In genomic region chr3:9400886-9401221, GRCm38 (mm10) we compare ENCODE assay signal across 11 mouse cellular contexts.
A peak's percentile ranks its signal among the peaks of the same experiment; 100 is the strongest.
DNase-seq lines count a peak whose midpoint lies in the region; ATAC-seq and TF ChIP-seq lines count a peak whose summit lies in the region.
"Had no signal": no experiment of that assay in that cellular context is flagged by ENCODE, and none has a peak within 500 bp of the region (broad histone marks: within the 10 kb centered on the region; RNA-seq: fewer than 3 reads in every experiment).

No protein-coding gene starts in this region.

- WGBS in forebrain, embryonic 14.5 days = 33% methylated on average over 3 of the region's 3 CpGs
- WGBS in forebrain, postnatal 0 days = 40% methylated on average over 3 of the region's 3 CpGs
- 64% methylated on average over 3 of the region's 3 CpGs for WGBS in hindbrain, embryonic 16.5 days
- WGBS in hindbrain, embryonic 11.5 days = 86% methylated on average over 3 of the region's 3 CpGs

- no peak overlapping the region for H3K27ac ChIP-seq in forebrain, embryonic 14.5 days (ENCODE audit: low read depth, low read length)
- H3K27ac ChIP-seq in forebrain, postnatal 0 days (ENCODE audit: low read depth, low read length) = no peak overlapping the region
- H3K27ac ChIP-seq in hindbrain, embryonic 16.5 days (ENCODE audit: low read depth, low read length) = no peak overlapping the region
- no peak overlapping the region for H3K27ac ChIP-seq in hindbrain, embryonic 11.5 days (ENCODE audit: low read depth, low read length)

- H3K4me2 ChIP-seq in forebrain, embryonic 14.5 days (ENCODE audit: low read length) = no peak overlapping the region
- H3K4me2 ChIP-seq in forebrain, postnatal 0 days (ENCODE audit: low read depth) = no peak overlapping the region
- H3K4me2 ChIP-seq in hindbrain, embryonic 16.5 days (ENCODE audit: low read length) = no peak overlapping the region
- no peak overlapping the region for H3K4me2 ChIP-seq in hindbrain, embryonic 11.5 days (replicated peaks; ENCODE audit: low read depth, low read length)

- H3K27me3 ChIP-seq in forebrain, embryonic 14.5 days (replicated peaks; ENCODE audit: control insufficient read depth, insufficient read depth, low read length) = no peaks in the 10 kb centered on the region
- no peaks in the 10 kb centered on the region for H3K27me3 ChIP-seq in forebrain, postnatal 0 days (ENCODE audit: insufficient read depth, low read length)
- no peaks in the 10 kb centered on the region for H3K27me3 ChIP-seq in hindbrain, embryonic 16.5 days (replicated peaks; ENCODE audit: control insufficient read depth, insufficient read depth, low read length)
- H3K27me3 ChIP-seq in hindbrain, embryonic 11.5 days (ENCODE audit: control insufficient read depth, insufficient read depth, low read length) = no peaks in the 10 kb centered on the region

- peaks cover 19% of the 10 kb centered on the region for H3K4me1 ChIP-seq in forebrain, embryonic 14.5 days (ENCODE audit: control insufficient read depth, insufficient read depth, low read length)
- peaks cover 11% of the 10 kb centered on the region for H3K4me1 ChIP-seq in forebrain, postnatal 0 days (ENCODE audit: insufficient read depth)
- H3K4me1 ChIP-seq in hindbrain, embryonic 16.5 days (ENCODE audit: control insufficient read depth, insufficient read depth, low read depth, low read length) = peaks cover 32% of the 10 kb centered on the region
- no peaks in the 10 kb centered on the region for H3K4me1 ChIP-seq in hindbrain, embryonic 11.5 days (replicated peaks; ENCODE audit: control insufficient read depth, insufficient read depth, low read length)

- H3K4me3 ChIP-seq in forebrain, embryonic 14.5 days (ENCODE audit: low read depth, low read length) = no peak overlapping the region
- H3K4me3 ChIP-seq in forebrain, postnatal 0 days (ENCODE audit: low read depth, low read length) = no peak overlapping the region
- H3K4me3 ChIP-seq in hindbrain, embryonic 16.5 days (ENCODE audit: low read length) = no peak overlapping the region
- no peak overlapping the region for H3K4me3 ChIP-seq in hindbrain, embryonic 11.5 days (ENCODE audit: low read depth, low read length)
- H3K4me3 ChIP-seq: megakaryocyte, embryonic 14.5 days had no signal

- no peak overlapping the region for H3K9ac ChIP-seq in forebrain, embryonic 14.5 days (ENCODE audit: low read length)
- no peak overlapping the region for H3K9ac ChIP-seq in forebrain, postnatal 0 days
- no peak overlapping the region for H3K9ac ChIP-seq in hindbrain, embryonic 16.5 days (ENCODE audit: low read depth, low read length)
- no peak overlapping the region for H3K9ac ChIP-seq in hindbrain, embryonic 11.5 days (ENCODE audit: low read depth, low read length)

- intact Hi-C loops in left cerebral cortex, postnatal 36 days (cut with DNase I) = loop anchor here (1.0 to 10.0 kb wide), 4 partner anchors 66 to 546 kb away; partner anchors contain the start of gene Zfp704

- no peak for DNase-seq in forebrain, embryonic 14.5 days (ENCODE audit: low spot score)
- DNase-seq in forebrain, postnatal 0 days = no peak
- no peak for DNase-seq in hindbrain, embryonic 11.5 days (ENCODE audit: low spot score)
- DNase-seq in CD4-positive helper T cell, adult 2 months (ENCODE audit: low read depth, low spot score) = peak; percentile 59
- DNase-seq in naive thymus-derived CD4-positive, alpha-beta T cell, adult 2 months (ENCODE audit: low read depth) = peak; percentile 58
- DNase-seq in liver = no peak
- DNase-seq in left cerebral cortex, postnatal 36 days (ENCODE audit: low spot score in 2 of 2) = no peak
- DNase-seq: adrenal gland, adult 2 months; gastrocnemius, postnatal 10 days had no signal

- H3K36me3 ChIP-seq in forebrain, embryonic 14.5 days (ENCODE audit: control insufficient read depth, insufficient read depth, low read length) = no peaks in the 10 kb centered on the region
- H3K36me3 ChIP-seq in forebrain, postnatal 0 days (ENCODE audit: insufficient read depth) = no peaks in the 10 kb centered on the region
- H3K36me3 ChIP-seq in hindbrain, embryonic 16.5 days (ENCODE audit: control insufficient read depth, insufficient read depth, low read length) = no peaks in the 10 kb centered on the region
- H3K36me3 ChIP-seq in hindbrain, embryonic 11.5 days (ENCODE audit: control insufficient read depth, insufficient read depth, low read length) = no peaks in the 10 kb centered on the region

- H3K9me3 ChIP-seq in forebrain, embryonic 14.5 days (replicated peaks; ENCODE audit: control insufficient read depth, low read length) = no peaks in the 10 kb centered on the region
- no peaks in the 10 kb centered on the region for H3K9me3 ChIP-seq in forebrain, postnatal 0 days (ENCODE audit: low read length)
- no peaks in the 10 kb centered on the region for H3K9me3 ChIP-seq in hindbrain, embryonic 16.5 days (ENCODE audit: control insufficient read depth, low read length)
- no peaks in the 10 kb centered on the region for H3K9me3 ChIP-seq in hindbrain, embryonic 11.5 days (ENCODE audit: control insufficient read depth, low read length)
- H3K9me3 ChIP-seq: megakaryocyte, embryonic 14.5 days had no signal

- no peak for TF ChIP-seq CTCF in forebrain, postnatal 0 days (IDR thresholded peaks at IDR 0.05; ENCODE audit: low read depth)

- ATAC-seq in forebrain, embryonic 14.5 days = peak; percentile 54
- no peak for ATAC-seq in forebrain, postnatal 0 days
- ATAC-seq in hindbrain, embryonic 16.5 days = 0 out of 2 replicates have a peak, but pooled peaks have one; percentile 9
- no peak for ATAC-seq in hindbrain, embryonic 11.5 days (ENCODE audit: low FRiP score)

Comparison
In these comparisons a context has a peak if more than half of its experiments do, and no peak if none do; other contexts are left out.
1. ATAC-seq: peak in forebrain, embryonic 14.5 days (single experiment) and hindbrain, embryonic 16.5 days (single experiment); none in forebrain, postnatal 0 days (single experiment) and hindbrain, embryonic 11.5 days (single experiment).
2. DNase-seq: peak in CD4-positive helper T cell, adult 2 months (single experiment) and naive thymus-derived CD4-positive, alpha-beta T cell, adult 2 months (single experiment); none in forebrain, embryonic 14.5 days (single experiment), forebrain, postnatal 0 days (single experiment), hindbrain, embryonic 11.5 days (single experiment), liver (single experiment) and left cerebral cortex, postnatal 36 days (0 of 2).